Mouse (Mus musculus): ENCODE measurements at regions not wholly inside any gene's neighbourhood (a gene's known extent, or its start where the extent isn't known, plus 50 kb on each side); places are given as distances from the start of the nearest gene placed in this dataset.

GRCm38 (mm10) chr11:16592006-16592405 lies 83.7 kb upstream of the Sec61g start:
- TF ChIP-seq POLR2A (IDR thresholded peaks at IDR 0.05; ENCODE audit: insufficient read depth, low read depth, low read length) (no peak), CTCF (IDR thresholded peaks at IDR 0.05; ENCODE audit: insufficient read depth, low read depth, low read length) (no peak)
